Mouse (Mus musculus) MEL (cell line): ENCODE results near the gene Gatad2a. TPM values are rescaled to one million over a fixed set of nuclear protein-coding genes. Genes with fewer than 3 reads are reported as not detected.

Experiments
- DNase-seq: peaks from one replicate; pipeline ENCODE4 v3.0.0; 2011; ENCODE audit warnings: low read depth, low spot score
- H3K27ac ChIP-seq: 2 replicates; pipeline ENCODE4 v1.5.1; 2012; ENCODE audit warnings: low read depth, mild to moderate bottlenecking, control low read depth, low read length, moderate library complexity; ENCODE audit not compliant: control insufficient read depth
- H3K27me3 ChIP-seq, 2 experiments: fragments of 150-350 bp in 1 of 2; sonication (generic) in 1 of 2; 2 replicates each; pipeline ENCODE4 v1.6.1; 2012; ENCODE audit warnings: low read length in 2 of 2, mild to moderate bottlenecking in 2 of 2, improper control_type of control experiment in 1 of 2, moderate library complexity in 1 of 2; ENCODE audit not compliant: insufficient read depth in 2 of 2, control insufficient read depth in 1 of 2
- H3K36me3 ChIP-seq, 2 experiments: 2 replicates each; pipeline ENCODE4 v1.6.1; 2012 to 2014; ENCODE audit warnings: low read length in 2 of 2, improper control_type of control experiment in 1 of 2, inconsistent platforms in 1 of 2, mild to moderate bottlenecking in 1 of 2; ENCODE audit not compliant: insufficient read depth in 2 of 2, control insufficient read depth in 1 of 2
- H3K4me1 ChIP-seq, 2 experiments: fragments of 150-350 bp in 1 of 2; sonication (generic) in 1 of 2; 2 replicates each; pipeline ENCODE4 v1.6.1; 2012; ENCODE audit warnings: low read length in 2 of 2, improper control_type of control experiment in 1 of 2, mild to moderate bottlenecking in 1 of 2; ENCODE audit not compliant: insufficient read depth in 2 of 2, control insufficient read depth in 1 of 2
- H3K4me3 ChIP-seq, 2 experiments: fragments of 150-350 bp in 1 of 2; sonication (generic) in 1 of 2; 2 replicates each; pipeline ENCODE4 v1.5.1; 2012; ENCODE audit warnings: low read depth in 2 of 2, low read length in 2 of 2, mild to moderate bottlenecking in 2 of 2, moderate library complexity in 2 of 2, control low read depth in 1 of 2, improper control_type of control experiment in 1 of 2; ENCODE audit not compliant: control insufficient read depth in 1 of 2, insufficient read depth in 1 of 2
- H3K79me2 ChIP-seq: 2 replicates; pipeline ENCODE4 v1.6.1; 2012; ENCODE audit warnings: mild to moderate bottlenecking, low read length, moderate library complexity; ENCODE audit not compliant: control insufficient read depth, poor library complexity, insufficient read depth
- H3K9ac ChIP-seq: 2 replicates; pipeline ENCODE4 v1.6.1; 2012; ENCODE audit warnings: low read depth, mild to moderate bottlenecking, control low read depth, low read length, moderate library complexity; ENCODE audit not compliant: control insufficient read depth, poor library complexity, severe bottlenecking
- H3K9me3 ChIP-seq: fragments of 150-350 bp; sonication (generic); replicated peaks from 2 replicates; pipeline ENCODE4 v1.6.1; 2012; ENCODE audit warnings: mild to moderate bottlenecking, low read length, improper control_type of control experiment, moderate library complexity; ENCODE audit not compliant: insufficient read depth
- CHD2 ChIP-seq: IDR thresholded peaks from 2 replicates; pipeline ENCODE4 v1.6.1; 2011; ENCODE audit warnings: low read length, improper control_type of control experiment
- CTCF ChIP-seq, 3 experiments: IDR thresholded peaks in 2 of 3; conservative IDR thresholded peaks in 1 of 3; 2 replicates each; pipeline ENCODE4 v1.5.1; 2011 to 2012; ENCODE audit warnings: low read length in 3 of 3, low read depth in 2 of 3, mild to moderate bottlenecking in 2 of 3, improper control_type of control experiment in 1 of 3, inconsistent platforms in 1 of 3, mixed read lengths in 1 of 3, moderate library complexity in 1 of 3; ENCODE audit not compliant: control insufficient read depth in 1 of 3, insufficient read depth in 1 of 3, poor library complexity in 1 of 3, severe bottlenecking in 1 of 3
- KAT2A ChIP-seq: conservative IDR thresholded peaks from 2 replicates; pipeline ENCODE4 v1.6.1; 2012; ENCODE audit warnings: low read depth, low read length, improper control_type of control experiment, inconsistent platforms
- POLR2A ChIP-seq, 2 experiments: IDR thresholded peaks; 2 replicates each; pipeline ENCODE4 v1.6.1; 2011 to 2012; ENCODE audit warnings: low read length in 2 of 2, mild to moderate bottlenecking in 2 of 2, control low read depth in 1 of 2, improper control_type of control experiment in 1 of 2, low read depth in 1 of 2, moderate library complexity in 1 of 2; ENCODE audit not compliant: control insufficient read depth in 1 of 2, insufficient read depth in 1 of 2, poor library complexity in 1 of 2
- UBTF ChIP-seq: IDR thresholded peaks from 2 replicates; pipeline ENCODE4 v1.6.1; 2012; ENCODE audit warnings: low read depth, mild to moderate bottlenecking, inconsistent platforms, low read length, improper control_type of control experiment, moderate library complexity, borderline replicate concordance; ENCODE audit not compliant: insufficient read depth
- ZNF384 ChIP-seq: IDR thresholded peaks from 2 replicates; pipeline ENCODE4 v1.6.1; 2012; ENCODE audit warnings: low read depth, mild to moderate bottlenecking, inconsistent platforms, low read length, improper control_type of control experiment
- polyA plus RNA-seq, 2 experiments: library from polyadenylated mRNA; stranded (reverse) in 1 of 2; unstranded in 1 of 2; fragments of >175 nt in 1 of 2; fragments of >200 nt in 1 of 2; gene quantifications; 2 replicates each; pipeline versions ENCODE4 v1.2.1 to v1.2.4; 2012; ENCODE audit warnings: low replicate concordance in 2 of 2, low read depth in 1 of 2; ENCODE audit not compliant: insufficient read length in 2 of 2, insufficient read depth in 1 of 2, missing spikeins in 1 of 2
- total RNA-seq: library from RNA; depleted of rRNA; stranded (reverse); fragments of 300-350 nt; gene quantifications from 2 replicates; pipeline ENCODE4 v1.2.3, GENCODE M21; 2012; rRNA removed

Gene Gatad2a
- total and polyA plus RNA-seq, 3 experiments: 38.0 to 129 (median 111) TPM

DNA sequence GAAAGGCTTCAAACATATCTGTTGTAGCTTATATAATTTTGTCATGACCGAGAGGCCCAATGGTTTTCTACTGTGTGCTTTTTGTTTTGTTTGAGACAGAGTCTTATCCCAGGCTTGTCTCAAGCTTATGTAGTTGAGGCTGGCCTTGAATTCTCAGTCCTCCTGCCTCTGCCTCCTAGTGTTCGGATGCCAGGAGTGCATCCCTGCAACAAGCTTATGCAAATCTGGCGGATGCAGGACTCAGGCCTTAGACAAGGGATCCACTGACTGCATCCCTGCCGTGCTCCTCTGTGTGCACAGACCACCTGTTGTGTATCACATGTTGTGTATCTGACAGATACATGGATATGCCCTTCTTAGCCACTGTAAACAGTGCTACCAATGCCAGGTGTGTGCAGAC lies 135.4 kb downstream of the Gatad2a start:
- no peak for TF ChIP-seq KAT2A
- TF ChIP-seq UBTF: no peak
- no peak for TF ChIP-seq ZNF384
- TF ChIP-seq CTCF (IDR thresholded peaks at IDR 0.05 in 2 of 3, conservative IDR thresholded peaks at IDR 0.05 in 1 of 3; ENCODE audit: control insufficient read depth in 1 of 3, insufficient read depth in 1 of 3, low read depth in 2 of 3, low read length in 3 of 3, poor library complexity in 1 of 3, severe bottlenecking in 1 of 3): no peak; a peak in 1 of 6 replicates
- no peak for TF ChIP-seq POLR2A (IDR thresholded peaks at IDR 0.05; ENCODE audit: control insufficient read depth in 1 of 2, insufficient read depth in 1 of 2, low read depth in 1 of 2, low read length in 2 of 2, poor library complexity in 1 of 2)
- TF ChIP-seq CHD2: no peak
- TF ChIP-seq, all 39 proteins: peak for 0
- Histone ChIP-seq H3K4me1 (0 out of 4 replicates have a peak, but pooled peaks cover 0 to 5% of the 10 kb centered on the region in 2 experiments), H3K36me3 (no peaks in the 10 kb centered on the region), H3K9ac (no peak overlapping the region), H3K4me3 (no peak overlapping the region), H3K79me2 (no peaks in the 10 kb centered on the region), H3K27me3 (no peaks in the 10 kb centered on the region), H3K27ac (no peak overlapping the region), H3K9me3 (no peaks in the 10 kb centered on the region)
- no peak for DNase-seq

Other genes with a start within 250 kb of the Gatad2a start
- gene Zfp963, start 246.4 kb downstream of the Gatad2a start, total RNA-seq: 0.46 and 0.65 TPM in 2 replicates
- under 1 TPM in 1 of 2 experiments, not detected in 1; 0.95 TPM for gene Zfp963, start 246.4 kb downstream of the Gatad2a start, polyA plus RNA-seq
- 0.46 TPM in 1 of 2 replicates, not detected in the other for gene Gm20422, start 221.5 kb downstream of the Gatad2a start, total RNA-seq
- not detected for gene Gm20422, start 221.5 kb downstream of the Gatad2a start, polyA plus RNA-seq
- gene Atp13a1, start 205.2 kb downstream of the Gatad2a start, total RNA-seq: 50.9 and 52.4 TPM in 2 replicates
- gene Atp13a1, start 205.2 kb downstream of the Gatad2a start, polyA plus RNA-seq: 10 to 100 TPM in 1 of 2 experiments, not detected in 1; 83.7 TPM
- gene Zfp866, start 205.2 kb downstream of the Gatad2a start, total RNA-seq: 10.5 and 12.3 TPM in 2 replicates
- gene Zfp866, start 205.2 kb downstream of the Gatad2a start, polyA plus RNA-seq: 10 to 100 TPM in 1 of 2 experiments, not detected in 1; 11.7 TPM
- gene Gmip, start 187.7 kb downstream of the Gatad2a start, total RNA-seq: 21.8 and 26.0 TPM in 2 replicates
- 10 to 100 TPM in 1 of 2 experiments, not detected in 1; 52.4 TPM for gene Gmip, start 187.7 kb downstream of the Gatad2a start, polyA plus RNA-seq
- gene Lpar2, start 174.0 kb downstream of the Gatad2a start, total RNA-seq: 0.77 and 0.85 TPM in 2 replicates
- 1 to 10 TPM in 1 of 2 experiments, not detected in 1; 2.8 TPM for gene Lpar2, start 174.0 kb downstream of the Gatad2a start, polyA plus RNA-seq
- 7.2 and 9.3 TPM in 2 replicates for gene Pbx4, start 163.9 kb downstream of the Gatad2a start, total RNA-seq
- gene Pbx4, start 163.9 kb downstream of the Gatad2a start, polyA plus RNA-seq: 10 to 100 TPM in 1 of 2 experiments, not detected in 1; 15.6 TPM
- gene Cilp2, start 108.7 kb downstream of the Gatad2a start, total RNA-seq: 0.04 TPM in 1 of 2 replicates, not detected in the other
- under 1 TPM in 1 of 2 experiments, not detected in 1; 0.03 TPM for gene Cilp2, start 108.7 kb downstream of the Gatad2a start, polyA plus RNA-seq
- 2.1 and 3.4 TPM in 2 replicates for gene Tssk6, start 94.2 kb downstream of the Gatad2a start, total RNA-seq
- 1 to 10 TPM in 1 of 2 experiments, not detected in 1; 3.8 TPM for gene Tssk6, start 94.2 kb downstream of the Gatad2a start, polyA plus RNA-seq
- 114 and 122 TPM in 2 replicates for gene Ndufa13, start 93.8 kb downstream of the Gatad2a start, total RNA-seq
- 10 to 100 TPM in 1 of 2 experiments, not detected in 1; 97.7 TPM for gene Ndufa13, start 93.8 kb downstream of the Gatad2a start, polyA plus RNA-seq
- 1.2 and 8.2 TPM in 2 replicates for gene Yjefn3, start 93.7 kb downstream of the Gatad2a start, total RNA-seq
- gene Yjefn3, start 93.7 kb downstream of the Gatad2a start, polyA plus RNA-seq: 1 to 10 TPM in 1 of 2 experiments, not detected in 1; 5.3 TPM
- 39.0 and 39.2 TPM in 2 replicates for gene Mau2, start 46.4 kb upstream of the Gatad2a start, total RNA-seq
- 10 to 100 TPM in 1 of 2 experiments, not detected in 1; 43.4 TPM for gene Mau2, start 46.4 kb upstream of the Gatad2a start, polyA plus RNA-seq
- 27.1 and 29.9 TPM in 2 replicates for gene Sugp1, start 46.4 kb upstream of the Gatad2a start, total RNA-seq
- 10 to 100 TPM in 1 of 2 experiments, not detected in 1; 45.5 TPM for gene Sugp1, start 46.4 kb upstream of the Gatad2a start, polyA plus RNA-seq
- gene Tm6sf2, start 76.5 kb upstream of the Gatad2a start, total RNA-seq: 0.78 and 1.0 TPM in 2 replicates
- 1 to 10 TPM in 1 of 2 experiments, not detected in 1; 1.2 TPM for gene Tm6sf2, start 76.5 kb upstream of the Gatad2a start, polyA plus RNA-seq
- gene Hapln4, start 87.1 kb upstream of the Gatad2a start, total RNA-seq: not detected in 2 replicates
- gene Hapln4, start 87.1 kb upstream of the Gatad2a start, polyA plus RNA-seq: under 1 TPM in 1 of 2 experiments, not detected in 1; 0.03 TPM
- not detected in 2 replicates for gene Ncan, start 124.5 kb upstream of the Gatad2a start, total RNA-seq
- gene Ncan, start 124.5 kb upstream of the Gatad2a start, polyA plus RNA-seq: not detected
- 20.8 and 24.6 TPM in 2 replicates for gene Nr2c2ap, start 134.9 kb upstream of the Gatad2a start, total RNA-seq
- gene Nr2c2ap, start 134.9 kb upstream of the Gatad2a start, polyA plus RNA-seq: 10 to 100 TPM in 1 of 2 experiments, not detected in 1; 55.7 TPM
- 5.0 and 5.5 TPM in 2 replicates for gene Rfxank, start 142.8 kb upstream of the Gatad2a start, total RNA-seq
- gene Rfxank, start 142.8 kb upstream of the Gatad2a start, polyA plus RNA-seq: 1 to 10 TPM in 1 of 2 experiments, not detected in 1; 7.2 TPM
- 49.5 and 62.8 TPM in 2 replicates for gene Borcs8, start 143.1 kb upstream of the Gatad2a start, total RNA-seq
- gene Borcs8, start 143.1 kb upstream of the Gatad2a start, polyA plus RNA-seq: 10 to 100 TPM in 1 of 2 experiments, not detected in 1; 73.0 TPM
- gene Mef2b, start 143.3 kb upstream of the Gatad2a start, total RNA-seq: 2.0 and 2.5 TPM in 2 replicates
- gene Mef2b, start 143.3 kb upstream of the Gatad2a start, polyA plus RNA-seq: 1 to 10 TPM in 1 of 2 experiments, not detected in 1; 6.5 TPM
- 45.1 and 50.7 TPM in 2 replicates for gene Tmem161a, start 176.0 kb upstream of the Gatad2a start, total RNA-seq
- gene Tmem161a, start 176.0 kb upstream of the Gatad2a start, polyA plus RNA-seq: 10 to 100 TPM in 1 of 2 experiments, not detected in 1; 51.4 TPM
- gene Slc25a42, start 215.9 kb upstream of the Gatad2a start, total RNA-seq: 4.4 and 5.2 TPM in 2 replicates
- gene Slc25a42, start 215.9 kb upstream of the Gatad2a start, polyA plus RNA-seq: 10 to 100 TPM in 1 of 2 experiments, not detected in 1; 12.1 TPM
- 23.9 and 25.3 TPM in 2 replicates for gene Sugp2, start 237.8 kb upstream of the Gatad2a start, total RNA-seq
- 10 to 100 TPM in 1 of 2 experiments, not detected in 1; 27.4 TPM for gene Sugp2, start 237.8 kb upstream of the Gatad2a start, polyA plus RNA-seq
- 50.2 and 63.9 TPM in 2 replicates for gene Armc6, start 238.1 kb upstream of the Gatad2a start, total RNA-seq
- gene Armc6, start 238.1 kb upstream of the Gatad2a start, polyA plus RNA-seq: 10 to 100 TPM in 1 of 2 experiments, not detected in 1; 39.5 TPM